Mouse (Mus musculus) thymus, adult 2 months (tissue): ENCODE measurements around the gene Gm20517. TPM values are rescaled to one million over a fixed set of nuclear protein-coding genes. Genes with fewer than 3 reads are reported as not detected.

ENCODE experiments used
- DNase-seq: peaks from one replicate; pipeline ENCODE4 v3.0.0; 2021
- H3K27ac ChIP-seq: fragments of 200-500 bp; 2 replicates; pipeline ENCODE4 v1.5.1; 2012; ENCODE audit warnings: low read length, control low read depth; ENCODE audit not compliant: control insufficient read depth, insufficient read depth
- H3K27me3 ChIP-seq: fragments of 200-500 bp; 2 replicates; pipeline ENCODE4 v1.6.1; 2012; ENCODE audit warnings: mild to moderate bottlenecking, low read length, moderate library complexity, mixed read lengths; ENCODE audit not compliant: control insufficient read depth, insufficient read depth
- H3K36me3 ChIP-seq: fragments of 200-500 bp; 2 replicates; pipeline ENCODE4 v1.6.1; 2012; ENCODE audit warnings: mild to moderate bottlenecking, low read length, moderate library complexity; ENCODE audit not compliant: control insufficient read depth, insufficient read depth
- H3K4me1 ChIP-seq: fragments of 200-500 bp; replicated peaks from 2 replicates; pipeline ENCODE4 v1.6.1; 2012; ENCODE audit warnings: low read length; ENCODE audit not compliant: control insufficient read depth, insufficient read depth
- H3K4me3 ChIP-seq: fragments of 200-500 bp; 2 replicates; pipeline ENCODE4 v1.5.1; 2012; ENCODE audit warnings: mild to moderate bottlenecking, low read length, control low read depth, moderate library complexity; ENCODE audit not compliant: control insufficient read depth, insufficient read depth
- CTCF ChIP-seq: fragments of 200-500 bp; IDR thresholded peaks from 2 replicates; pipeline ENCODE4 v1.5.1; 2012; ENCODE audit warnings: mild to moderate bottlenecking, control low read depth, low read length, moderate library complexity, borderline replicate concordance; ENCODE audit not compliant: control insufficient read depth, poor library complexity, insufficient read depth; ENCODE audit errors: extremely low read depth
- POLR2A ChIP-seq: fragments of 200-500 bp; IDR thresholded peaks from 2 replicates; pipeline ENCODE4 v1.6.1; 2012; ENCODE audit warnings: mild to moderate bottlenecking, low read length, control low read depth, moderate library complexity; ENCODE audit not compliant: control insufficient read depth, poor library complexity, insufficient read depth; ENCODE audit errors: extremely low read depth
- WGBS: fragments of 180-500 bp; shearing (Covaris S2); methylation state at CpG from one replicate; pipeline ENCODE4 v1.1.7; 2018; 5-methylcytosine and 5-hydroxymethylcytosine counted together
- polyA plus RNA-seq: library from polyadenylated mRNA; depleted of rRNA; stranded (reverse); fragments of >200 nt; gene quantifications from 2 replicates; pipeline ENCODE4 v1.2.3, GENCODE M21; 2012

The Gm20517 gene
- polyA plus RNA-seq, 1 experiment, result 2.8 TPM

- TF ChIP-seq CTCF, result no peak
- no peaks in the 10 kb centered on the region for H3K27me3 ChIP-seq
- no peaks in the 10 kb centered on the region for H3K36me3 ChIP-seq
- 96% methylated on average over 5 of the region's 5 CpGs for WGBS
- no peaks in the 10 kb centered on the region for H3K4me1 ChIP-seq
- no peak overlapping the region for H3K27ac ChIP-seq
- DNase-seq, result no peak
- no peak overlapping the region for H3K4me3 ChIP-seq
Measured at GRCm38 (mm10) chr17:47655697-47656096, 44.3 kb downstream of the Gm20517 start.

DNA sequence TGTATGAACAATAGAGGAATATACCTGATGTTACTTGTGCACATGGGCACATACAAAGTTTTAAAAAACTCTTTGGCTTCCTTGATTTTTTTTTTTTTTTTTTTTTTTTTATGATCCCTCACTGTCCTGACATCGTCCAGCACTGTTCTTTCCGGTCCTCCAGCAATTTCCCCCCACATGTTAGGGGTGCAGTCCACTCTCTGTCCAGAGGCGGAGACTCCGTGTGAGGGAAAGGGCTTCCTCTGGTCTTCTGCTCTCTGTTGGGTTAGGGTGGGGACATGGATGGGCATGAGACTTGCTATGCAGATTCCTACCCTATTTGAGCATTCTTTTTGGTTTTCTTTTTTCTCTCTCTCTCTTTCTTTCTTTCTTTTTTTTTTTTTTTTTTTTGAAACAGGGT lies 46.5 kb downstream of the Gm20517 start:
- WGBS, result 98% methylated on average over 4 of the region's 4 CpGs
- H3K36me3 ChIP-seq, result no peaks in the 10 kb centered on the region
- no peak overlapping the region for H3K4me3 ChIP-seq
- H3K4me1 ChIP-seq, result no peaks in the 10 kb centered on the region
- DNase-seq, result no peak
- H3K27me3 ChIP-seq, result no peaks in the 10 kb centered on the region
- no peak for TF ChIP-seq POLR2A
- no peak for TF ChIP-seq CTCF
- no peak overlapping the region for H3K27ac ChIP-seq

- no peaks in the 10 kb centered on the region for H3K27me3 ChIP-seq
- H3K4me1 ChIP-seq, result no peaks in the 10 kb centered on the region
- 56% methylated on average over 3 of the region's 3 CpGs for WGBS
- TF ChIP-seq POLR2A (no peak), CTCF (no peak)
- no peak overlapping the region for H3K4me3 ChIP-seq
- H3K36me3 ChIP-seq, result no peaks in the 10 kb centered on the region
- DNase-seq, result no peak
- no peak overlapping the region for H3K27ac ChIP-seq
Measured at GRCm38 (mm10) chr17:47658741-47659243, 47.4 kb downstream of the Gm20517 start.

DNA sequence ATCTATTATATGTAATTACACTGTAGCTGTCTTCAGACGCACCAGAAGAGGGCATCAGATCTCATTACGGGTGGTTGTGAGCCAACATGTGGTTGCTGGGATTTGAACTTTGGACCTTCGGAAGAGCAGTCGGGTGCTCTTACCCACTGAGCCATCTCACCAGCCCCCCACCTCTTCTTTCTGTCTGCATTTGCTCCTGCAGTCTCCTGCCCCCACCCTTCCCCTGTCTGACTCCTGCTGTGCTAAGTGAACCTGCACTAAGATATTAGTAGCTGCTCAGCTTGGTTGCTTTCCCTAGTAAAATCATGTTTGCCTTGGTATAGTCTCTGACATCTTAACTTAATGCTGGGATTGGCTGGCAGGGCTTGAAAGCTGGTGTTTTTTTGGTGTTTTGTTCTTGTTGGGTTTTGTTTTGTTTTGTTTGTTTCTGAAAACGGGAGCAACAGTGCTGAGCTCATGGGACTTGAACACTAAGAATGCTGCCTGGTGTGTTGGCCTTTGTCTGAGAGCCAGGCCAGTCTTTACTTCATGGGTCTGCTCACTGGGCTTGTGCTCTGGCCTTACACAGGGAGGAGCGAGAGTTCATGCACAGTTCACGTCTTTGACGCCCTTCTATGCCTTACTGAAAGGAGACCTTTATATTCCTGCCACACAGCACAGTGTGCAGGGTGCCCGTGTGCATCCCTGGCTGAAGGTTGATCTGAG lies 51.8 kb downstream of the Gm20517 start:
- TF ChIP-seq CTCF, result no peak
- no peak for TF ChIP-seq POLR2A
- H3K27ac ChIP-seq, result no peak overlapping the region
- no peak overlapping the region for H3K4me3 ChIP-seq
- H3K27me3 ChIP-seq, result no peaks in the 10 kb centered on the region
- WGBS, result 93% methylated on average over 9 of the region's 9 CpGs
- no peaks in the 10 kb centered on the region for H3K36me3 ChIP-seq
- no peak for DNase-seq
- H3K4me1 ChIP-seq, result no peaks in the 10 kb centered on the region

- H3K27me3 ChIP-seq, result no peaks in the 10 kb centered on the region
- no peaks in the 10 kb centered on the region for H3K4me1 ChIP-seq
- 93% methylated on average over 7 of the region's 7 CpGs for WGBS
- H3K4me3 ChIP-seq, result no peak overlapping the region
- TF ChIP-seq CTCF (no peak), POLR2A (no peak)
- H3K27ac ChIP-seq, result no peak overlapping the region
- DNase-seq, result no peak
- no peaks in the 10 kb centered on the region for H3K36me3 ChIP-seq
Measured at GRCm38 (mm10) chr17:47664474-47664873, 53.1 kb downstream of the Gm20517 start.

- WGBS, result 94% methylated on average over 4 of the region's 4 CpGs
Measured at GRCm38 (mm10) chr17:47669166-47669565, 57.8 kb downstream of the Gm20517 start.

GRCm38 (mm10) chr17:47671988-47672310 lies 60.6 kb downstream of the Gm20517 start:
- no peaks in the 10 kb centered on the region for H3K36me3 ChIP-seq
- H3K27me3 ChIP-seq, result no peaks in the 10 kb centered on the region
- no peak overlapping the region for H3K27ac ChIP-seq
- TF ChIP-seq POLR2A (no peak), CTCF (no peak)
- DNase-seq, result no peak
- H3K4me3 ChIP-seq, result no peak overlapping the region
- 76% methylated on average over 14 of the region's 14 CpGs for WGBS
- no peaks in the 10 kb centered on the region for H3K4me1 ChIP-seq

More at GRCm38 (mm10) chr17:47669166-47669565, 57.8 kb downstream of the Gm20517 start:
- H3K27ac ChIP-seq, result no peak overlapping the region
- no peak overlapping the region for H3K4me3 ChIP-seq
- TF ChIP-seq POLR2A, result no peak
- no peak for TF ChIP-seq CTCF
- DNase-seq, result no peak
- H3K4me1 ChIP-seq, result no peaks in the 10 kb centered on the region
- H3K27me3 ChIP-seq, result no peaks in the 10 kb centered on the region
- no peaks in the 10 kb centered on the region for H3K36me3 ChIP-seq
